Mouse (Mus musculus) MEL (cell line): Measurements from ENCODE around the gene Cfap46. TPM values are rescaled to one million over a fixed set of nuclear protein-coding genes. Genes with fewer than 3 reads are reported as not detected.

Source experiments
- DNase-seq: peaks from one replicate; pipeline ENCODE4 v3.0.0; 2011; ENCODE audit warnings: low read depth, low spot score
- H3K27ac ChIP-seq: 2 replicates; pipeline ENCODE4 v1.5.1; 2012; ENCODE audit warnings: low read depth, mild to moderate bottlenecking, control low read depth, low read length, moderate library complexity; ENCODE audit not compliant: control insufficient read depth
- H3K27me3 ChIP-seq, 2 experiments: fragments of 150-350 bp in 1 of 2; sonication (generic) in 1 of 2; 2 replicates each; pipeline ENCODE4 v1.6.1; 2012; ENCODE audit warnings: low read length in 2 of 2, mild to moderate bottlenecking in 2 of 2, improper control_type of control experiment in 1 of 2, moderate library complexity in 1 of 2; ENCODE audit not compliant: insufficient read depth in 2 of 2, control insufficient read depth in 1 of 2
- H3K36me3 ChIP-seq, 2 experiments: 2 replicates each; pipeline ENCODE4 v1.6.1; 2012 to 2014; ENCODE audit warnings: low read length in 2 of 2, improper control_type of control experiment in 1 of 2, inconsistent platforms in 1 of 2, mild to moderate bottlenecking in 1 of 2; ENCODE audit not compliant: insufficient read depth in 2 of 2, control insufficient read depth in 1 of 2
- H3K4me1 ChIP-seq, 2 experiments: fragments of 150-350 bp in 1 of 2; sonication (generic) in 1 of 2; 2 replicates each; pipeline ENCODE4 v1.6.1; 2012; ENCODE audit warnings: low read length in 2 of 2, improper control_type of control experiment in 1 of 2, mild to moderate bottlenecking in 1 of 2; ENCODE audit not compliant: insufficient read depth in 2 of 2, control insufficient read depth in 1 of 2
- H3K4me3 ChIP-seq, 2 experiments: fragments of 150-350 bp in 1 of 2; sonication (generic) in 1 of 2; 2 replicates each; pipeline ENCODE4 v1.5.1; 2012; ENCODE audit warnings: low read depth in 2 of 2, low read length in 2 of 2, mild to moderate bottlenecking in 2 of 2, moderate library complexity in 2 of 2, control low read depth in 1 of 2, improper control_type of control experiment in 1 of 2; ENCODE audit not compliant: control insufficient read depth in 1 of 2, insufficient read depth in 1 of 2
- H3K79me2 ChIP-seq: 2 replicates; pipeline ENCODE4 v1.6.1; 2012; ENCODE audit warnings: mild to moderate bottlenecking, low read length, moderate library complexity; ENCODE audit not compliant: control insufficient read depth, poor library complexity, insufficient read depth
- H3K9ac ChIP-seq: 2 replicates; pipeline ENCODE4 v1.6.1; 2012; ENCODE audit warnings: low read depth, mild to moderate bottlenecking, control low read depth, low read length, moderate library complexity; ENCODE audit not compliant: control insufficient read depth, poor library complexity, severe bottlenecking
- H3K9me3 ChIP-seq: fragments of 150-350 bp; sonication (generic); replicated peaks from 2 replicates; pipeline ENCODE4 v1.6.1; 2012; ENCODE audit warnings: mild to moderate bottlenecking, low read length, improper control_type of control experiment, moderate library complexity; ENCODE audit not compliant: insufficient read depth
- CHD1 ChIP-seq: IDR thresholded peaks from 2 replicates; pipeline ENCODE4 v1.6.1; 2012; ENCODE audit warnings: low read depth, mild to moderate bottlenecking, inconsistent platforms, low read length, improper control_type of control experiment
- CTCF ChIP-seq, 3 experiments: IDR thresholded peaks in 2 of 3; conservative IDR thresholded peaks in 1 of 3; 2 replicates each; pipeline ENCODE4 v1.5.1; 2011 to 2012; ENCODE audit warnings: low read length in 3 of 3, low read depth in 2 of 3, mild to moderate bottlenecking in 2 of 3, improper control_type of control experiment in 1 of 3, inconsistent platforms in 1 of 3, mixed read lengths in 1 of 3, moderate library complexity in 1 of 3; ENCODE audit not compliant: control insufficient read depth in 1 of 3, insufficient read depth in 1 of 3, poor library complexity in 1 of 3, severe bottlenecking in 1 of 3
- EP300 ChIP-seq, 2 experiments: IDR thresholded peaks; 2 replicates each; pipeline ENCODE4 v1.6.1; 2011; ENCODE audit warnings: improper control_type of control experiment in 2 of 2, low read length in 2 of 2, low read depth in 1 of 2, mild to moderate bottlenecking in 1 of 2
- ETS1 ChIP-seq: IDR thresholded peaks from 2 replicates; pipeline ENCODE4 v1.6.1; 2012; ENCODE audit warnings: low read depth, mild to moderate bottlenecking, inconsistent platforms, low read length, improper control_type of control experiment, moderate library complexity
- HCFC1 ChIP-seq: IDR thresholded peaks from 2 replicates; pipeline ENCODE4 v1.6.1; 2012; ENCODE audit warnings: low read depth, mild to moderate bottlenecking, inconsistent platforms, low read length, improper control_type of control experiment, moderate library complexity
- MAX ChIP-seq: IDR thresholded peaks from 2 replicates; pipeline ENCODE4 v1.6.1; 2011; ENCODE audit warnings: low read length, improper control_type of control experiment
- MEF2A ChIP-seq: IDR thresholded peaks from 2 replicates; pipeline ENCODE4 v1.6.1; 2014; ENCODE audit warnings: low read depth, mild to moderate bottlenecking, inconsistent platforms, low read length, improper control_type of control experiment; ENCODE audit not compliant: poor library complexity, insufficient replicate concordance, severe bottlenecking; ENCODE audit errors: extremely low read depth
- MXI1 ChIP-seq: IDR thresholded peaks from 2 replicates; pipeline ENCODE4 v1.6.1; 2011; ENCODE audit warnings: mild to moderate bottlenecking, low read depth, low read length, improper control_type of control experiment
- MYC ChIP-seq: IDR thresholded peaks from 2 replicates; pipeline ENCODE4 v1.6.1; 2011; ENCODE audit warnings: low read depth, mild to moderate bottlenecking, low read length, improper control_type of control experiment, moderate library complexity
- NRF1 ChIP-seq: IDR thresholded peaks from 2 replicates; pipeline ENCODE4 v1.6.1; 2014; ENCODE audit warnings: low read depth, mild to moderate bottlenecking, inconsistent platforms, low read length, improper control_type of control experiment, moderate library complexity; ENCODE audit not compliant: poor library complexity, insufficient read depth, severe bottlenecking
- POLR2A ChIP-seq, 2 experiments: IDR thresholded peaks; 2 replicates each; pipeline ENCODE4 v1.6.1; 2011 to 2012; ENCODE audit warnings: low read length in 2 of 2, mild to moderate bottlenecking in 2 of 2, control low read depth in 1 of 2, improper control_type of control experiment in 1 of 2, low read depth in 1 of 2, moderate library complexity in 1 of 2; ENCODE audit not compliant: control insufficient read depth in 1 of 2, insufficient read depth in 1 of 2, poor library complexity in 1 of 2
- POLR2AphosphoS2 ChIP-seq: IDR thresholded peaks from 2 replicates; pipeline ENCODE4 v1.6.1; 2011; ENCODE audit warnings: low read length, improper control_type of control experiment
- POLR2AphosphoS5 ChIP-seq: IDR thresholded peaks from 2 replicates; pipeline ENCODE4 v1.6.1; 2012; ENCODE audit warnings: low read depth, borderline replicate concordance, mild to moderate bottlenecking, inconsistent platforms, low read length, moderate library complexity, mixed read lengths
- RCOR1 ChIP-seq: IDR thresholded peaks from 2 replicates; pipeline ENCODE4 v1.6.1; 2012; ENCODE audit warnings: low read depth, mild to moderate bottlenecking, inconsistent platforms, low read length, improper control_type of control experiment
- SIN3A ChIP-seq: IDR thresholded peaks from 2 replicates; pipeline ENCODE4 v1.6.1; 2012; ENCODE audit warnings: low read length, improper control_type of control experiment, inconsistent platforms
- SMC3 ChIP-seq: IDR thresholded peaks from 2 replicates; pipeline ENCODE4 v1.6.1; 2011; ENCODE audit warnings: low read depth, low read length, improper control_type of control experiment
- TAL1 ChIP-seq: IDR thresholded peaks from 2 replicates; pipeline ENCODE4 v1.6.1; 2012; ENCODE audit warnings: mild to moderate bottlenecking, inconsistent platforms, low read length, moderate library complexity, mixed read lengths
- TBP ChIP-seq: IDR thresholded peaks from 2 replicates; pipeline ENCODE4 v1.8.0; 2011; ENCODE audit warnings: low read depth, low read length, improper control_type of control experiment
- TCF12 ChIP-seq: IDR thresholded peaks from 2 replicates; pipeline ENCODE4 v1.6.1; 2014; ENCODE audit warnings: low read depth, mild to moderate bottlenecking, inconsistent platforms, low read length, improper control_type of control experiment, moderate library complexity
- UBTF ChIP-seq: IDR thresholded peaks from 2 replicates; pipeline ENCODE4 v1.6.1; 2012; ENCODE audit warnings: low read depth, mild to moderate bottlenecking, inconsistent platforms, low read length, improper control_type of control experiment, moderate library complexity, borderline replicate concordance; ENCODE audit not compliant: insufficient read depth
- USF1 ChIP-seq: IDR thresholded peaks from 2 replicates; pipeline ENCODE4 v1.6.1; 2014; ENCODE audit warnings: low read depth, mild to moderate bottlenecking, inconsistent platforms, low read length, improper control_type of control experiment, moderate library complexity
- ZMIZ1 ChIP-seq: IDR thresholded peaks from 2 replicates; pipeline ENCODE4 v1.6.1; 2012; ENCODE audit warnings: low read depth, mild to moderate bottlenecking, inconsistent platforms, low read length, improper control_type of control experiment, moderate library complexity
- polyA plus RNA-seq, 2 experiments: library from polyadenylated mRNA; stranded (reverse) in 1 of 2; unstranded in 1 of 2; fragments of >175 nt in 1 of 2; fragments of >200 nt in 1 of 2; gene quantifications; 2 replicates each; pipeline versions ENCODE4 v1.2.1 to v1.2.4; 2012; ENCODE audit warnings: low replicate concordance in 2 of 2, low read depth in 1 of 2; ENCODE audit not compliant: insufficient read length in 2 of 2, insufficient read depth in 1 of 2, missing spikeins in 1 of 2
- total RNA-seq: library from RNA; depleted of rRNA; stranded (reverse); fragments of 300-350 nt; gene quantifications from 2 replicates; pipeline ENCODE4 v1.2.3, GENCODE M21; 2012

The Cfap46 gene
- total and polyA plus RNA-seq, 3 experiments: 0.03 to 0.04 TPM; not detected in 1

DNA sequence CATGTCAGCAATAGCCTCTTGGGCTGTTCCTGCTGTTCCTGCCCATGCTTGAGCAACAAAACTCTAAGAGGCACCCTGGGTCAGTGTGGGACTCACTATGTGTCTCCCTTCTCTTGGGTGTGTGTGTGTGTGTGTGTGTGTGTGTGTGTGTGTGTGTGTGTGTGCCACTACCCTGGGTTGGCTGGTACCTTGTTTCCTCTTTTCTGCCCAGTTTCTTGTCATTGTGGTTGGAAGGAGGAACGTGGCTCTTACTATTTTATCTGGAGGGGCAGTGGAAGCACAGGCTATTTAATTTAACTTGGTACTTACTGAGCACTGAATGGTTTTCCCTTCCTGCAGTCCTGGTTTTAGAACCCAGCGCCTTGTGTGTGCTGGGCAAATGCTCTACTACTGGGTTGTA, 73.3 kb downstream of the Cfap46 start:
- peak; percentile 63 for DNase-seq
- H3K79me2 ChIP-seq: no peaks in the 10 kb centered on the region
- TF ChIP-seq ETS1: no peak
- peak; percentile 6 to 48; a peak in 2 of 4 replicates for TF ChIP-seq EP300 (IDR thresholded peaks at IDR 0.05; ENCODE audit: low read depth in 1 of 2, low read length in 2 of 2)
- TF ChIP-seq SIN3A: no peak
- no peak for TF ChIP-seq USF1
- no peaks in the 10 kb centered on the region; a peak in 1 of 4 replicates for H3K36me3 ChIP-seq
- H3K27ac ChIP-seq: no peak overlapping the region
- no peak overlapping the region for H3K4me3 ChIP-seq
- H3K9ac ChIP-seq: no peak overlapping the region
- H3K27me3 ChIP-seq: peaks cover 0 to 2% of the 10 kb centered on the region in 2 experiments; a peak in 1 of 4 replicates
- no peaks in the 10 kb centered on the region for H3K9me3 ChIP-seq
- H3K4me1 ChIP-seq: peaks cover 0 to 5% of the 10 kb centered on the region in 2 experiments; a peak in 2 of 4 replicates

- H3K27me3 ChIP-seq: no peaks in the 10 kb centered on the region
- H3K4me1 ChIP-seq: no peaks in the 10 kb centered on the region
- TF ChIP-seq MAX: no peak
- TF ChIP-seq TCF12: no peak
- TF ChIP-seq NRF1: no peak
- no peak for TF ChIP-seq MXI1
- no peak for TF ChIP-seq CHD1
- no peak for TF ChIP-seq UBTF
- no peak for TF ChIP-seq POLR2A (IDR thresholded peaks at IDR 0.05; ENCODE audit: control insufficient read depth in 1 of 2, insufficient read depth in 1 of 2, low read depth in 1 of 2, low read length in 2 of 2, poor library complexity in 1 of 2)
- TF ChIP-seq POLR2AphosphoS2: no peak
- no peak for TF ChIP-seq MYC
- TF ChIP-seq POLR2AphosphoS5: no peak
- no peak for TF ChIP-seq TBP
- TF ChIP-seq EP300 (IDR thresholded peaks at IDR 0.05; ENCODE audit: low read depth in 1 of 2, low read length in 2 of 2): no peak
- TF ChIP-seq, all 39 proteins: peak for 0
- no peak overlapping the region for H3K4me3 ChIP-seq
- no peaks in the 10 kb centered on the region for H3K79me2 ChIP-seq
- H3K9me3 ChIP-seq: no peaks in the 10 kb centered on the region
- no peaks in the 10 kb centered on the region for H3K36me3 ChIP-seq
- H3K27ac ChIP-seq: no peak overlapping the region
- DNase-seq: no peak
- H3K9ac ChIP-seq: no peak overlapping the region
Observed at GRCm38 (mm10) chr7:139595862-139596261, 87.8 kb downstream of the Cfap46 start.

- Histone ChIP-seq H3K36me3 (no peaks in the 10 kb centered on the region), H3K27me3 (no peaks in the 10 kb centered on the region), H3K9me3 (no peaks in the 10 kb centered on the region), H3K27ac (no peak overlapping the region), H3K9ac (no peak overlapping the region), H3K79me2 (no peaks in the 10 kb centered on the region), H3K4me1 (no peaks in the 10 kb centered on the region), H3K4me3 (no peak overlapping the region)
- TF ChIP-seq MEF2A (no peak), HCFC1 (no peak), CTCF (IDR thresholded peaks at IDR 0.05 in 2 of 3, conservative IDR thresholded peaks at IDR 0.05 in 1 of 3; ENCODE audit: control insufficient read depth in 1 of 3, insufficient read depth in 1 of 3, low read depth in 2 of 3, low read length in 3 of 3, poor library complexity in 1 of 3, severe bottlenecking in 1 of 3) (no peak), ZMIZ1 (no peak), RCOR1 (no peak), TCF12 (no peak), SMC3 (no peak), TAL1 (no peak), EP300 (IDR thresholded peaks at IDR 0.05; ENCODE audit: low read depth in 1 of 2, low read length in 2 of 2) (no peak)
- TF ChIP-seq, all 39 proteins: peak for 0
- DNase-seq: no peak
Observed at GRCm38 (mm10) chr7:139595311-139595710, 88.3 kb downstream of the Cfap46 start.
